38 mouse cellular contexts compared by ENCODE assay signal in the genomic region with DNA sequence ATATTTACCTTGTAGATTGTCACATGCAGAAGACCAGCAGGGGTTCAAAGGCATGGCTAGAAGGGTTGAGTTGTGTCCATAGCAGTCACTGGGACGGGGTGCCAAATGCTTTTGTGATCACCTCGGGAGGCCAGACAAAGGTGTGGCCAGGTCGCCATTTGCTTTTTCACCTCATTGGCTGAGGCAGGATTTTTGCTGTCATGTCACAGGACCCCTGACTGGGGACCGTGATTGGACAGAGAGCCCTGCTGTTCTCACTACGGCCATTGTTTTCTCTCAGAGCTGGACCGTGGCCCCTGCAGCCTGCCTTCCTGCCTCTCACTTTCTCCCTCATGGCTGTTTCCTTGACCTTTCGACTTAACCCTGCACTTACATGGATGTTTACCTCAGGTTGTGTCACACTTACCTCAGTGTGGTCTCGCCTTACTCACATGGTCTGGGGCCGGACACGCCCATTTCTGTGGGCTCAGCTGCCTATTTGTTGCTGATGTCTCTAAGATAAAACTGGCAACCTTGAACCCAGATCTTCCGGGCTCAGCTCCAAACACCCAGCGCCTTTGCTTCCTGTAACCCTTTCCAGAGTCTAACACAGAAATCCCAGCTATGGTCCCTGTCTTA. TPM values are rescaled to one million over a fixed set of nuclear protein-coding genes. Genes with fewer than 3 reads are reported as not detected.
A peak's percentile ranks its signal among the peaks of the same experiment; 100 is the strongest.
DNase-seq lines count a peak whose midpoint lies in the region; ATAC-seq lines count a peak whose summit lies in the region.
"Had no signal": no experiment of that assay in that cellular context is flagged by ENCODE, and none has a peak within 500 bp of the region (broad histone marks: within the 10 kb centered on the region; RNA-seq: fewer than 3 reads in every experiment).

No protein-coding gene starts in this region.

- no peak overlapping the region for H3K4me3 ChIP-seq in liver, embryonic 16.5 days (ENCODE audit: low read depth, low read length)
- H3K4me3 ChIP-seq: erythroblast, embryonic 14.5 days; intestine, embryonic 15.5 days; liver, embryonic 13.5 days; megakaryocyte, embryonic 14.5 days; midbrain, embryonic 12.5 days had no signal

- peak; percentile 12; the same call in 1 of the 2 replicates for ATAC-seq in liver, embryonic 16.5 days (ENCODE audit: low read depth)
- ATAC-seq: forebrain, embryonic 16.5 days; hindbrain, postnatal 0 days; intestine, embryonic 15.5 days had no signal

- DNase-seq in adrenal gland, postnatal 14 days: peak; percentile 27
- no peak for DNase-seq in adrenal gland, postnatal 36 days
- DNase-seq in liver: no peak
- DNase-seq in natural killer cell, adult 2 months (ENCODE audit: low spot score in 2 of 2): peak; percentile 4 to 17
- DNase-seq in layer of hippocampus, postnatal 25 days (ENCODE audit: extremely low spot score in 1 of 2, low spot score in 1 of 2): no peak
- DNase-seq in cerebellum, postnatal 14 days: no peak
- DNase-seq: adrenal gland, postnatal 10 days; cerebellum, adult 18-20 months; cerebellum, postnatal 10 days; heart, postnatal 14 days; kidney, adult 8-10 months; kidney, postnatal 10 days; lung, postnatal 4 days; retina, postnatal 1 day; right cerebral cortex, postnatal 14 days had no signal

- no peak overlapping the region for H3K27ac ChIP-seq in liver, embryonic 16.5 days (ENCODE audit: low read length)
- H3K27ac ChIP-seq: hindbrain, postnatal 0 days; intestine, embryonic 15.5 days; liver, embryonic 13.5 days; midbrain, embryonic 12.5 days had no signal

- WGBS in liver, embryonic 16.5 days (ENCODE audit: insufficient replicate concordance): 51% methylated on average over 12 of the region's 12 CpGs

- H3K9ac ChIP-seq in liver, embryonic 16.5 days (ENCODE audit: low read depth, low read length): no peak overlapping the region
- H3K9ac ChIP-seq: intestine, embryonic 15.5 days; liver, embryonic 13.5 days; midbrain, embryonic 12.5 days had no signal

- H3K4me1 ChIP-seq in liver, embryonic 16.5 days (ENCODE audit: control insufficient read depth, low read depth, low read length): peaks cover 14% of the 10 kb centered on the region
- H3K4me1 ChIP-seq: intestine, embryonic 15.5 days; midbrain, embryonic 12.5 days had no signal

- H3K27me3 ChIP-seq in liver, embryonic 16.5 days (ENCODE audit: control insufficient read depth, insufficient read depth, low read depth, low read length): no peaks in the 10 kb centered on the region
- H3K27me3 ChIP-seq: intestine, embryonic 15.5 days; liver, embryonic 13.5 days; midbrain, embryonic 12.5 days had no signal

- H3K4me2 ChIP-seq in liver, embryonic 16.5 days (ENCODE audit: low read depth, low read length): no peak overlapping the region
- H3K4me2 ChIP-seq: intestine, embryonic 15.5 days; liver, embryonic 13.5 days; midbrain, embryonic 12.5 days had no signal

- H3K36me3 ChIP-seq in liver, embryonic 16.5 days (ENCODE audit: control insufficient read depth, insufficient read depth): no peaks in the 10 kb centered on the region
- H3K36me3 ChIP-seq: intestine, embryonic 15.5 days; liver, embryonic 13.5 days; midbrain, embryonic 12.5 days had no signal

- H3K9me3 ChIP-seq in liver, embryonic 16.5 days (replicated peaks; ENCODE audit: control insufficient read depth, low read length): no peaks in the 10 kb centered on the region
- H3K9me3 ChIP-seq: intestine, embryonic 15.5 days; liver, embryonic 13.5 days; midbrain, embryonic 12.5 days had no signal

RNA-seq across cellular contexts. Expression of a gene that starts 47.0 kb away (rescaled TPM):
- not detected in 2 replicates for total RNA-seq in adrenal gland, postnatal 14 days (2021)
- total RNA-seq in adrenal gland, postnatal 36 days (2021): not detected
- polyA plus RNA-seq in liver, embryonic 16.5 days (2015; fragmentation: Nextera tagmentation; extraction: Ambion mirVana): not detected in 2 replicates
- not detected for total RNA-seq in layer of hippocampus, postnatal 25 days (2021)
- total RNA-seq: adrenal gland, postnatal 10 days; gastrocnemius, adult 8-10 months; heart, adult 8-10 months; heart, postnatal 14 days; hindbrain, postnatal 0 days; left cerebral cortex, postnatal 10 days had no signal
- polyA plus RNA-seq: cortical plate, adult 2 months; embryonic facial prominence, embryonic 14.5 days; erythroblast, embryonic 14.5 days; forebrain, embryonic 11.5 days; forebrain, embryonic 16.5 days; gonadal fat pad, adult 2 months; heart, embryonic 14.5 days; hindbrain, embryonic 11.5 days; hindbrain, postnatal 0 days; intestine, embryonic 15.5 days; large intestine, adult 2 months; limb, embryonic 11.5 days; liver, embryonic 13.5 days; lung, embryonic 16.5 days; midbrain, embryonic 12.5 days; neural tube, embryonic 14.5 days; small intestine, adult 2 months; stomach, embryonic 14.5 days had no signal

Comparison
In these comparisons a context has a peak if more than half of its experiments do, and no peak if none do; other contexts are left out.
1. DNase-seq: peak in adrenal gland, postnatal 14 days (single experiment) and natural killer cell, adult 2 months (2 of 2); none in adrenal gland, postnatal 36 days (0 of 2), liver (single experiment), layer of hippocampus, postnatal 25 days (0 of 2) and cerebellum, postnatal 14 days (0 of 2).